Mouse (Mus musculus) cortical plate, adult 2 months (tissue): Measurements from ENCODE around the gene Trim54. TPM values are rescaled to one million over a fixed set of nuclear protein-coding genes. Genes with fewer than 3 reads are reported as not detected.
A peak's percentile ranks its signal among the peaks of the same experiment; 100 is the strongest.

Experiments
- H3K27ac ChIP-seq: fragments of 200-500 bp; 2 replicates; pipeline ENCODE4 v1.5.1; 2012; ENCODE audit warnings: low read length, control low read depth, inconsistent platforms; ENCODE audit not compliant: insufficient read depth
- H3K4me1 ChIP-seq: fragments of 200-500 bp; 2 replicates; pipeline ENCODE4 v1.6.1; 2011; ENCODE audit warnings: low read length; ENCODE audit not compliant: control insufficient read depth, insufficient read depth
- H3K4me3 ChIP-seq: fragments of 200-500 bp; 2 replicates; pipeline ENCODE4 v1.5.1; 2011; ENCODE audit warnings: mild to moderate bottlenecking, low read length, control low read depth; ENCODE audit not compliant: insufficient read depth
- CTCF ChIP-seq: fragments of 200-500 bp; IDR thresholded peaks from 2 replicates; pipeline ENCODE4 v1.5.1; 2011; ENCODE audit warnings: mild to moderate bottlenecking, control low read depth, low read length; ENCODE audit not compliant: insufficient read depth; ENCODE audit errors: extremely low read depth
- POLR2A ChIP-seq: fragments of 200-500 bp; IDR thresholded peaks from 2 replicates; pipeline ENCODE4 v1.6.1; 2011; ENCODE audit warnings: mild to moderate bottlenecking, low read length, control low read depth; ENCODE audit not compliant: insufficient read depth; ENCODE audit errors: extremely low read depth
- polyA plus RNA-seq: library from polyadenylated mRNA; depleted of rRNA; stranded (reverse); fragments of >200 nt; gene quantifications from 2 replicates; pipeline ENCODE4 v1.2.3, GENCODE M21; 2012

Trim54 gene
- polyA plus RNA-seq, 1 experiment = 0.21 TPM

DNA sequence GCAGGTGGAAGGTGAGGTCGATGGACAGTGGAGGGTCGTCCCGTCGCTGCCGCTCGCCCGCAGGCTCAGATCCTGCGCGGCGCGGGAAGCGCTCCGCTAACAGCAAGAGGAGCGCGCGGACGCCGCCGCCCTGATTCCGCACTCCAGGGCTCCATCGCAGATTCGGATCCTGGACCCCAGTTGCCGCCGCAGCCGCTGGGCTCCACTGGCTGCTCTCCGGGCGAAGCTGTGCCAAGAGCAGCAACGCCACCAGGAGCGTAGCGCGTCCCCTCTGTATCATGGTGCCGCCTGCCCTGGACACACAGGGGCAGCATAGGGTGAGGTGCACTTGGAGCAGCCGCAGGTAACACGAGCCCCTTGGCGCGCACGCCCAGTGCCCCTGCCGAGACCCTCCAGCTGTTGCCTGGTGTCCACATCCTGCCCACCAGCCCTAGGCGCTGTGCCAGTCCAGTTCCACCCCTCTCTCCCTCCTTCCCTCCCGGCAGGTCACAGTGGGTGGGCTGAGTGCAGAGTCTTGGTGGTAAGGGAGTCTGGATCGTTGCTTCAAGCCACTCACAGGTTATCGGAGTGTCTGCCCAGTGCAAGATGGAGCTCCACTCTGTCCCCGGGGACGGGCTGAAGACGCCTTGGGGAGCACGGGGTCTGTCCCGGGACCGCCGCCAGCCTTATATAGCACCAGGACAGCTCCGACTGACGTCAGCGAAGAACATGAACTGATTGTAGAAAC is 21.9 kb downstream of the Trim54 start, which contains the start of gene Ucn:
Ucn (minus strand) TSS at position 589 of the 727 bp plus-strand sequence.
- Histone ChIP-seq H3K4me1 (no peaks in the 10 kb centered on the region), H3K4me3 (peak within 1 kb of the TSS; percentile 29), H3K27ac (no peak within 1 kb of the TSS)
- no peak for TF ChIP-seq CTCF
- TF ChIP-seq POLR2A = no peak

DNA sequence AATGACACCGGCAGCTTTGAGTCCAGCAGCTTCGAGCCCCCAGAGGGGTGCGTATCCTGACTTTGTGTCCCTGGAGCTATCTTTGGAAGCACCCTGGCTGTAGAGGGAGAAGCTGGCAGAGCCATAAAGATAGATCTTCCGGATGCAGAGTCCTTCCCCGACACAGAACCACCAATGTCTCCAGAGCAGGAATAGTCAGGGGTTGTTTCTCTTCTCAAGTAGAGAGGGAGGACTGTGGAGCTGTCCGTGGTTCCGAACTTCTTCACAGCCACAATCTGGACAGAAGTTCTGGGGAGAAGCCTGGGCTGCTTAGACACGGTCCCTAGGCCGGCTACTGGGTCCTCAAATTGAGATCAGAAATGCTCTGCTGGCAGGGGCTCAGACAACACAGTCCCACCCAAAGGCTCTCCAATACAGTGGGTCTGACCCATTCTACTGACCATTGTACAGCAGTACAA is 22.5 kb downstream of the Trim54 start:
- no peak for TF ChIP-seq CTCF
- Histone ChIP-seq H3K27ac (no peak overlapping the region), H3K4me3 (peak overlapping the region; percentile 29; the same call in 1 of the 2 replicates), H3K4me1 (no peaks in the 10 kb centered on the region)

DNA sequence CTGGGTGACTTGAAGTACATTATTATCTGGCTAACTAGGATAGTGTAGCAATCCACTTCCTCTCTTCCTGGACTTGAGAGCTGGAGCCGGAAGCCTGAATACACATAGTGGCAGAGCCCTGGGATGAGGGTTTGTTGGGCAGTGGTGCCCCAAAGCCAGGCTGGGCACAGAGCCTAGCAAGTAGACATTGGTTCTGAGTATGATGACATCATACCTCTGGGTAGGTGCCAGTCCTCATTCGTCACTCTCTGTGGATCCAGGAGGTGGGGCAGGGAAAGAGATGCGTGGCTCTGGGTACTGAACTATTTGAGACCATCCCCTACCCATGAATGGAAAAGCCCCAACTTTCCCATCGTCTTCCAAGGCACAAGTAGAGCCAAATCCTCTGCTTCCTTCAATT is 33.3 kb downstream of the Trim54 start:
- Histone ChIP-seq H3K4me3 (no peak overlapping the region), H3K4me1 (peaks cover 4% of the 10 kb centered on the region), H3K27ac (no peak overlapping the region)
- TF ChIP-seq POLR2A (no peak), CTCF (no peak)

DNA sequence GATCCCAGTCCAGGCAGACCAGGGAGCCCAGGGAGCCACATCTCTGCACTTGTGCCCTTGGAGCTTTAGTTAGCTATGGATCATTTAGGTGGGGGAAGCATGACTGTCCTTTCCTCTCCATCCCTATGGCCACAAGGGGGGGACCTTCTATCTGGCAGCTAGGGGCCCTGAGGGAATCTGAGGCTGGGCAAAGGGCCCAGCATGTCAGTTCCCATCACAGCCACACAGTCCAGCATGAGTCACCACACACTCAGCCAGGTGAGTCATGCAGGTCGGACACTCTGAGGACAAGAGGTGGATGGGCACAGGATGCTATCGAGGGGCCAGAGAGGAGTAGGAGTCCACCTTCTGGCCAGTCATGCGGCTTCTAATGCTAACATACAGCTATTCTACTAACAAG is 35.2 kb downstream of the Trim54 start:
- Histone ChIP-seq H3K4me1 (peaks cover 4% of the 10 kb centered on the region), H3K27ac (no peak overlapping the region), H3K4me3 (no peak overlapping the region)
- TF ChIP-seq CTCF = no peak
- TF ChIP-seq POLR2A = no peak

DNA sequence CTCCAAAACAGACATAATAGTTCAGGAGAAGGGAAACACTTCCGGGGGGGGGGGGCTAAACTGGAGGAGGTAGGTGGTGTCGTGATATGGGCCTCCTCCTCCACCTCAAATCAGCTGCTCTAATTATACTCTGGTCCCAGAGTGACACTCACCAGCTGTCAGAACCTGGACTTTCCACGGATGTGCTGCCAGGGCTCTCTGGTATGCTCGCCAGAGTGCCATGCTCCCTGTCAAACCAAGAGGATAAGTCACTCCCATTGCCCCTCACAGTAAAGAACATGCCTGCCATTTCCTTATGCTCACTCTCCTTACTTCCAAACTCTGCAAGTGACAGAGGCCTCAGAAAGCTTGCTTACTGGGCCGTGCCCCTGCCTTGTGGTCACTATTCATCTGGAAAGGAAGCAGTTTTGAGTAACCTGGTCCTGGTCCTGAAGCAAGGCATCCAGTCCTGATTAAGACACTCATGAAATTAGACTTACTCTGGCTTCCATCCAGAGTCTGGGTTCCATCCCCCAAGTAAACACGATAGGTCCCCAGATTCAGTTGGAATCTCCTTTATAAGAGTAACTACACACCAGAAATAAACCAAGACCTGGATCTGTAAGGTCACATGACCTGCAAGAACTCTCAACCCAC is 37.1 kb downstream of the Trim54 start:
- H3K4me1 ChIP-seq = peaks cover 4% of the 10 kb centered on the region
- TF ChIP-seq CTCF (no peak), POLR2A (no peak)
- peak overlapping the region; percentile 74; the same call in 1 of the 2 replicates for H3K27ac ChIP-seq
- peak overlapping the region; percentile 74 for H3K4me3 ChIP-seq

DNA sequence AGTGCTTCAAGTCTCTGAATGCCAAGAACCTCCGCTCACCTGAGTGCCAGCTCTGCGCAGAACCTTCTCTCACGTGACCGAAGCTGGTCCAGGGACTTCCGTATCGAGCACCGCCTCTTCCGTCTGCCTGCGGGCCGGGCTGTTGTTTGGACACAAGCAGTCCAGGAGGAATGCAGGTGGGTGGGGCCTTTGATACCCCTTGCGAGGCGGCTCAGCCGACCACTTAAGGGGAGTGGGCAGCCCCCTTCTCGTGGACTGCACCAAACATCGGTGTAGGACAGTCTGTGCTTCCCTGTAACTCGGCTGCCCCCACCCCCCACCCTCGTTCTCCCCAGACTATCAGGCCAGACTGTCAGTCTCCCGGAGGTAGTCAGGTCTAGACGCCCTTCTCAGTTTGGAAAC is 37.6 kb downstream of the Trim54 start, which contains the start of gene Mpv17:
Mpv17 (minus strand) TSS at position 100 of the 402 bp plus-strand sequence.
- H3K4me3 ChIP-seq = peak within 1 kb of the TSS; percentile 74
- peak within 1 kb of the TSS; percentile 74 for H3K27ac ChIP-seq
- TF ChIP-seq CTCF (no peak), POLR2A (peak; percentile 89)
- H3K4me1 ChIP-seq = peaks cover 4% of the 10 kb centered on the region

DNA sequence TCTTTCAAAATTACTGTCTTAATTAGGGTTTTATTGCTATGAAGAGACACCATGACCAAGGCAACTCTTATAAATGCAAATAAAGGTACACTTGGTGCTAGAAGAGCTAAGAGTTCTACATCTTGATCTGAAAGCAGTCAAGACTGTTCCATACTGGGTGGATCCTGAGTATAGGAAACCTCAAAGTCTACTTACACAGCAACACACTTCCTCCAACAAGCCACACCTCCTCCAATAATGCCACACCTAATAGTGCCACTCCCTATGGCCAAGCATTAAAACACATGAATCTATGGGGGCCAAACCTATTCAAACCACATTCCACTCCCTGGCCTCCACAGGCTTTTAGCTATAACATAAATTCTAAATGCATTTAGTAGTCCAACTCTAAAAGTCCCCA is 46.0 kb downstream of the Trim54 start:
- TF ChIP-seq POLR2A = no peak
- TF ChIP-seq CTCF = no peak
- Histone ChIP-seq H3K4me3 (no peak overlapping the region), H3K4me1 (no peaks in the 10 kb centered on the region), H3K27ac (no peak overlapping the region)

DNA sequence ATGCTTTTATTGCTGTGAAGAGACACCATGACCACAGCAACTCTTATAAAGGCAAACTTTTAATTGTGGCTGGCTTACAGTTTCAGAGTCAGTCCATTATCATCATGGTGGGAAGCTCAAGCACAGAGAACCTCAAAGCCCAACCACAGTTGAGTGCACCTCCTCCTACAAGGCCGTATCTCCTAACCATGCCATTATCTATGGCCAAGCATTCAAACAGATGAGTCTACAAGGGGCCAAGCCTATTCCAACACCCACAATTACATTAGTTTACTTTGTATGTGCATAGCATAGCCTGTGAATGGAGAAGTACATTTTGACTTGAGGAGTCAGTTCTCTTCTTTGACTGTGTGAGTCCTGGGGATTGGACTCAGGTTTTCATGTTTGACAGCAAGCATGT is 48.4 kb downstream of the Trim54 start:
- TF ChIP-seq CTCF = no peak
- no peak for TF ChIP-seq POLR2A
- H3K4me1 ChIP-seq = no peaks in the 10 kb centered on the region
- H3K4me3 ChIP-seq = no peak overlapping the region

GRCm38 (mm10) chr5:31168630-31169029 is 52.1 kb downstream of the Trim54 start:
- H3K27ac ChIP-seq = no peak overlapping the region
- no peak for TF ChIP-seq CTCF
- no peaks in the 10 kb centered on the region for H3K4me1 ChIP-seq
- no peak overlapping the region for H3K4me3 ChIP-seq

More for the DNA sequence above, 48.4 kb downstream of the Trim54 start:
- no peak overlapping the region for H3K27ac ChIP-seq

GRCm38 (mm10) chr5:31179301-31179765 is 62.8 kb downstream of the Trim54 start:
- no peaks in the 10 kb centered on the region for H3K4me1 ChIP-seq
- peak overlapping the region; percentile 93 for H3K4me3 ChIP-seq
- TF ChIP-seq CTCF (no peak), POLR2A (no peak)
- no peak overlapping the region for H3K27ac ChIP-seq
